Mouse (Mus musculus) MEL (cell line): Measurements from ENCODE around the gene Adprm.

Experiments
- CTCF ChIP-seq, 3 experiments: IDR thresholded peaks in 2 of 3; conservative IDR thresholded peaks in 1 of 3; 2 replicates each; pipeline ENCODE4 v1.5.1; 2011 to 2012; ENCODE audit warnings: low read length in 3 of 3, low read depth in 2 of 3, mild to moderate bottlenecking in 2 of 3, improper control_type of control experiment in 1 of 3, inconsistent platforms in 1 of 3, mixed read lengths in 1 of 3, moderate library complexity in 1 of 3; ENCODE audit not compliant: control insufficient read depth in 1 of 3, insufficient read depth in 1 of 3, poor library complexity in 1 of 3, severe bottlenecking in 1 of 3
- EP300 ChIP-seq, 2 experiments: IDR thresholded peaks; 2 replicates each; pipeline ENCODE4 v1.6.1; 2011; ENCODE audit warnings: improper control_type of control experiment in 2 of 2, low read length in 2 of 2, low read depth in 1 of 2, mild to moderate bottlenecking in 1 of 2
- MAFK ChIP-seq: IDR thresholded peaks from 2 replicates; pipeline ENCODE4 v1.6.1; 2011; ENCODE audit warnings: low read depth, mild to moderate bottlenecking, low read length, improper control_type of control experiment, borderline replicate concordance
- POLR2A ChIP-seq, 2 experiments: IDR thresholded peaks; 2 replicates each; pipeline ENCODE4 v1.6.1; 2011 to 2012; ENCODE audit warnings: low read length in 2 of 2, mild to moderate bottlenecking in 2 of 2, control low read depth in 1 of 2, improper control_type of control experiment in 1 of 2, low read depth in 1 of 2, moderate library complexity in 1 of 2; ENCODE audit not compliant: control insufficient read depth in 1 of 2, insufficient read depth in 1 of 2, poor library complexity in 1 of 2
- POLR2AphosphoS5 ChIP-seq: IDR thresholded peaks from 2 replicates; pipeline ENCODE4 v1.6.1; 2012; ENCODE audit warnings: low read depth, borderline replicate concordance, mild to moderate bottlenecking, inconsistent platforms, low read length, moderate library complexity, mixed read lengths
- TAL1 ChIP-seq: IDR thresholded peaks from 2 replicates; pipeline ENCODE4 v1.6.1; 2012; ENCODE audit warnings: mild to moderate bottlenecking, inconsistent platforms, low read length, moderate library complexity, mixed read lengths

DNA sequence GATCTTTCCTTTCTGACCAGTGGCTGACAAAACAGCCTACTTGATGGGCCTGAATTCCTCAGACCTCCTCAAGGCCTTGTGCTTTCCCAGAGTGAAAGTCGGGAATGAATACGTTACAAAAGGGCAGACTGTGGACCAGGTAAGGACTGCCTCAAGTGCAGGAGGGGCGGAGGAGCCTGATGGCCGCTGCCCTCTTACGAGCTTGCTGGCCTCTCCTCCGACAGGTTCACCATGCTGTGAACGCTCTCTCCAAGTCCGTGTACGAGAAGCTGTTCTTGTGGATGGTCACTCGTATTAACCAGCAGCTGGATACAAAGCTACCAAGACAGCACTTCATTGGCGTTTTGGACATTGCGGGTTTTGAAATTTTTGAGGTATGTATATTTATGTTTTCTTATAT, 34.8 kb upstream of the Adprm start:
- no peak for TF ChIP-seq EP300 (IDR thresholded peaks at IDR 0.05; ENCODE audit: low read depth in 1 of 2, low read length in 2 of 2)
- no peak for TF ChIP-seq CTCF (IDR thresholded peaks at IDR 0.05 in 2 of 3, conservative IDR thresholded peaks at IDR 0.05 in 1 of 3; ENCODE audit: control insufficient read depth in 1 of 3, insufficient read depth in 1 of 3, low read depth in 2 of 3, low read length in 3 of 3, poor library complexity in 1 of 3, severe bottlenecking in 1 of 3)
- no peak for TF ChIP-seq POLR2A (IDR thresholded peaks at IDR 0.05; ENCODE audit: control insufficient read depth in 1 of 2, insufficient read depth in 1 of 2, low read depth in 1 of 2, low read length in 2 of 2, poor library complexity in 1 of 2)
- no peak for TF ChIP-seq POLR2AphosphoS5
- TF ChIP-seq TAL1: no peak
- TF ChIP-seq MAFK: no peak
